Mouse (Mus musculus): ENCODE data around the gene Gm7544. TPM values are rescaled to one million over a fixed set of nuclear protein-coding genes. Genes with fewer than 3 reads are reported as not detected.
"Not testable (repeated sequence)": the region's sequence is repeated elsewhere in the genome, so short reads cannot be mapped to it uniquely, and the experiment has no call there.

The Gm7544 gene
- not detected in 2 replicates for polyA plus RNA-seq (2011; ENCODE audit: insufficient read length, low read depth, missing spikeins)

DNA sequence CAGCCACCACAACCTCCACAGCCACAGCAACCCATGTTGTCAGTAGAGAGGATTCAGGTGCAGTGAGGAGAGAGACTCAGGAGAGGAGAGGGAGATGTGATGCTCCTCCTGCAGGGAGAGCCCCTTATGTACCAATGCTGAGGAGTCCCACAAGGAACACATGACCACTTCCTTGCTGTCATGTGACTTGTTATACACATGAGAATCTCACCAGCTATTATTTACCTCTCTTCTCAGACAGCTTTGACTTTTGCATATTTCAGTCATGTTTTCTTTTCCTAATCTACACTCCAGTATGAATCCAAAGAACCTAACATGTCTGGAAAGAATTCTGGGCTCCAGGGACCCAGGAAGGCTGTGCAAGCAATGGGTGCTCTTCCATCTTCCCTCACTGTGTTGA lies at the start of gene Gm7544:
Gm7544 (minus strand) TSS at position 101 of the 400 bp plus-strand sequence.
- not testable (repeated sequence) for H3K4me1 ChIP-seq (ENCODE audit: control insufficient read depth, insufficient read depth, low read length); H3K27ac ChIP-seq (ENCODE audit: insufficient read depth, low read length); H3K4me3 ChIP-seq (ENCODE audit: insufficient read depth, low read length)

GRCm38 (mm10) chr1:83000306-83000705 lies 44.5 kb upstream of the Gm7544 start, which contains the start of gene Gm47959:
Gene Gm47959 (plus strand): TSS chr1:83000548.
- H3K4me3 ChIP-seq (ENCODE audit: insufficient read depth, low read length): not testable (repeated sequence)

DNA sequence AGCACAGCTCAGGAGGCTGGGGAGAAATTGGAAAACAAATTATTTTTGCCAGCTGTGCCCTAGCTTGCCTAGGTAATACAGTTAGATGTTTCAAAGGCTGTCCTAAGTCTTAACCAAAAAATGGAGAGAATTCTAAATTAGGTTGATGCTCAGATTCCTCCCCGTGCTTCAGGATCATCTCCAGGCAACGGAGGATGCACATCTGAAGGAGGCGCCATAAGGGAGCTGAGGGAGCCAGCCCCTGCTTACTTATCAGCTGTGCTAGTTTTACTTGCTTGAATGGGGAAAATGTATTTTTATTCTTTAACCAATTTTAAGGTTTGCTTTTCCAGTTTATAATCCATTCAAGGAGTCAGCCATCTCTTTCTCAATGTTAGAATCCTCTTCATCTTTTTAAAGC lies 38.1 kb upstream of the Gm7544 start:
- H3K4me3 ChIP-seq (ENCODE audit: insufficient read depth, low read length): no peak overlapping the region
- TF ChIP-seq CTCF (IDR thresholded peaks at IDR 0.05; ENCODE audit: borderline replicate concordance, insufficient read depth, low read length) (no peak), POLR2A (IDR thresholded peaks at IDR 0.05; ENCODE audit: low read depth, low read length) (no peak)
- H3K4me1 ChIP-seq (ENCODE audit: control insufficient read depth, insufficient read depth, low read length): no peaks in the 10 kb centered on the region
- H3K27ac ChIP-seq (ENCODE audit: insufficient read depth, low read length): no peak overlapping the region

More at GRCm38 (mm10) chr1:83000306-83000705, 44.5 kb upstream of the Gm7544 start, which contains the start of gene Gm47959:
- not testable (repeated sequence) for H3K4me1 ChIP-seq (ENCODE audit: control insufficient read depth, insufficient read depth, low read length); H3K27ac ChIP-seq (ENCODE audit: insufficient read depth, low read length)

DNA sequence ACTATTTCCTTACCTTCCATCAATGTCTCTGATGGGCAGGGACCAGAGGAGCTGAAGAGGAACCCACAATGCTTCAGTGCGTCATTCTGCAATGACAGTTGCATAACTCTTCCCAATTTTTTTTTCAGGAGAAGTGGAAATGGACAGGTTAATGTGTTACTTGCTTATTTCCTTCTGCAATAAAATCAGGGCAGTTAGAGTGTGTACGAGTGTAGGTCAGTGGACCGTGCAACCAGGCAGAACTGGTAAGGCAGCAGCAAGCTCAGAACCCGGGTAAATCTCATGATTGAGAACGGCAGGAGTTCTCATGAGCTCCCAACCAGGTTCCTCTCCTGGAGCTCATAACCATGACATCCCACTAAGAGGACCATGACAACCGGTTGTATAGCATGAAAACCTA lies 36.3 kb upstream of the Gm7544 start:
- TF ChIP-seq POLR2A (IDR thresholded peaks at IDR 0.05; ENCODE audit: low read depth, low read length) (no peak), CTCF (IDR thresholded peaks at IDR 0.05; ENCODE audit: borderline replicate concordance, insufficient read depth, low read length) (no peak)

GRCm38 (mm10) chr1:82991596-82991995 lies 35.8 kb upstream of the Gm7544 start:
- no peak overlapping the region for H3K4me3 ChIP-seq (ENCODE audit: insufficient read depth, low read length)
- H3K27ac ChIP-seq (ENCODE audit: insufficient read depth, low read length): no peak overlapping the region
- H3K4me1 ChIP-seq (ENCODE audit: control insufficient read depth, insufficient read depth, low read length): no peaks in the 10 kb centered on the region
- no peak for TF ChIP-seq POLR2A (IDR thresholded peaks at IDR 0.05; ENCODE audit: low read depth, low read length)
- no peak for TF ChIP-seq CTCF (IDR thresholded peaks at IDR 0.05; ENCODE audit: borderline replicate concordance, insufficient read depth, low read length)

More for the DNA sequence above, 36.3 kb upstream of the Gm7544 start:
- no peak overlapping the region for H3K27ac ChIP-seq (ENCODE audit: insufficient read depth, low read length)
- no peak overlapping the region for H3K4me3 ChIP-seq (ENCODE audit: insufficient read depth, low read length)
- no peaks in the 10 kb centered on the region for H3K4me1 ChIP-seq (ENCODE audit: control insufficient read depth, insufficient read depth, low read length)

GRCm38 (mm10) chr1:82991062-82991461 lies 35.2 kb upstream of the Gm7544 start:
- no peak overlapping the region for H3K27ac ChIP-seq (ENCODE audit: insufficient read depth, low read length)
- H3K4me3 ChIP-seq (ENCODE audit: insufficient read depth, low read length): no peak overlapping the region
- TF ChIP-seq CTCF (IDR thresholded peaks at IDR 0.05; ENCODE audit: borderline replicate concordance, insufficient read depth, low read length) (no peak), POLR2A (IDR thresholded peaks at IDR 0.05; ENCODE audit: low read depth, low read length) (no peak)

GRCm38 (mm10) chr1:82987530-82988198 lies 31.9 kb upstream of the Gm7544 start:
- no peak for TF ChIP-seq POLR2A (IDR thresholded peaks at IDR 0.05; ENCODE audit: low read depth, low read length)
- TF ChIP-seq CTCF (IDR thresholded peaks at IDR 0.05; ENCODE audit: borderline replicate concordance, insufficient read depth, low read length): no peak
- Histone ChIP-seq H3K27ac (ENCODE audit: insufficient read depth, low read length) (no peak overlapping the region), H3K4me3 (ENCODE audit: insufficient read depth, low read length) (no peak overlapping the region), H3K4me1 (ENCODE audit: control insufficient read depth, insufficient read depth, low read length) (no peaks in the 10 kb centered on the region)

More at GRCm38 (mm10) chr1:82991062-82991461, 35.2 kb upstream of the Gm7544 start:
- no peaks in the 10 kb centered on the region for H3K4me1 ChIP-seq (ENCODE audit: control insufficient read depth, insufficient read depth, low read length)

GRCm38 (mm10) chr1:82986738-82987137 lies 30.9 kb upstream of the Gm7544 start:
- TF ChIP-seq POLR2A (IDR thresholded peaks at IDR 0.05; ENCODE audit: low read depth, low read length): no peak
- no peak for TF ChIP-seq CTCF (IDR thresholded peaks at IDR 0.05; ENCODE audit: borderline replicate concordance, insufficient read depth, low read length)

DNA sequence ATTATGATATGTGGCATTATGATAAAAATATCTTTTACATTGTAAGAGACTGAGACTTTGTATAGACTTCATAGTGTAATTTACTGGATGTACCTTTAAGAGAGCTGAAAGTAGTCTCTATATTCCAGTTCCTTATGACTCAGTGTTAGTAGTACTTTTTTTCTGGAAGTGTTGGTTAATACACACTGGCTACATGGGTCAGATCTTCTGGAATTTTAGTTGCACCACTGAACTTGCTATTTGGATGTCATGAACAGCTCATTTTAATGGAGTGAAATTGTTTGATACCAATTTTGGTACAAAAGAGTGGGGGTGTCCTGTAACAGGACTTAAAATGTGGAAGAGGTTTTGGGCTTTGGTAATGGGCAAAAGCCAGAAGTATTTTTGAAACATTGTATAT lies 22.0 kb upstream of the Gm7544 start:
- no peak overlapping the region for H3K27ac ChIP-seq (ENCODE audit: insufficient read depth, low read length)
- no peak for TF ChIP-seq CTCF (IDR thresholded peaks at IDR 0.05; ENCODE audit: borderline replicate concordance, insufficient read depth, low read length)
- H3K4me3 ChIP-seq (ENCODE audit: insufficient read depth, low read length): no peak overlapping the region
- no peaks in the 10 kb centered on the region for H3K4me1 ChIP-seq (ENCODE audit: control insufficient read depth, insufficient read depth, low read length)

More at GRCm38 (mm10) chr1:82986738-82987137, 30.9 kb upstream of the Gm7544 start:
- Histone ChIP-seq H3K4me3 (ENCODE audit: insufficient read depth, low read length) (no peak overlapping the region), H3K4me1 (ENCODE audit: control insufficient read depth, insufficient read depth, low read length) (no peaks in the 10 kb centered on the region), H3K27ac (ENCODE audit: insufficient read depth, low read length) (no peak overlapping the region)

- H3K4me1 ChIP-seq (ENCODE audit: control insufficient read depth, insufficient read depth, low read length): peaks cover 3% of the 10 kb centered on the region; the same call in 1 of the 2 replicates
- no peak for TF ChIP-seq POLR2A (IDR thresholded peaks at IDR 0.05; ENCODE audit: low read depth, low read length)
- TF ChIP-seq CTCF (IDR thresholded peaks at IDR 0.05; ENCODE audit: borderline replicate concordance, insufficient read depth, low read length): no peak
- no peak overlapping the region for H3K27ac ChIP-seq (ENCODE audit: insufficient read depth, low read length)
- H3K4me3 ChIP-seq (ENCODE audit: insufficient read depth, low read length): no peak overlapping the region
Measured at GRCm38 (mm10) chr1:82975750-82976149, 19.9 kb upstream of the Gm7544 start.
